Mouse (Mus musculus): ENCODE measurements around the gene Jdp2. TPM values are rescaled to one million over a fixed set of nuclear protein-coding genes. Genes with fewer than 3 reads are reported as not detected.

Jdp2 gene
- polyA plus RNA-seq, 1 experiment from 2014 or later, result 0.56 TPM

DNA sequence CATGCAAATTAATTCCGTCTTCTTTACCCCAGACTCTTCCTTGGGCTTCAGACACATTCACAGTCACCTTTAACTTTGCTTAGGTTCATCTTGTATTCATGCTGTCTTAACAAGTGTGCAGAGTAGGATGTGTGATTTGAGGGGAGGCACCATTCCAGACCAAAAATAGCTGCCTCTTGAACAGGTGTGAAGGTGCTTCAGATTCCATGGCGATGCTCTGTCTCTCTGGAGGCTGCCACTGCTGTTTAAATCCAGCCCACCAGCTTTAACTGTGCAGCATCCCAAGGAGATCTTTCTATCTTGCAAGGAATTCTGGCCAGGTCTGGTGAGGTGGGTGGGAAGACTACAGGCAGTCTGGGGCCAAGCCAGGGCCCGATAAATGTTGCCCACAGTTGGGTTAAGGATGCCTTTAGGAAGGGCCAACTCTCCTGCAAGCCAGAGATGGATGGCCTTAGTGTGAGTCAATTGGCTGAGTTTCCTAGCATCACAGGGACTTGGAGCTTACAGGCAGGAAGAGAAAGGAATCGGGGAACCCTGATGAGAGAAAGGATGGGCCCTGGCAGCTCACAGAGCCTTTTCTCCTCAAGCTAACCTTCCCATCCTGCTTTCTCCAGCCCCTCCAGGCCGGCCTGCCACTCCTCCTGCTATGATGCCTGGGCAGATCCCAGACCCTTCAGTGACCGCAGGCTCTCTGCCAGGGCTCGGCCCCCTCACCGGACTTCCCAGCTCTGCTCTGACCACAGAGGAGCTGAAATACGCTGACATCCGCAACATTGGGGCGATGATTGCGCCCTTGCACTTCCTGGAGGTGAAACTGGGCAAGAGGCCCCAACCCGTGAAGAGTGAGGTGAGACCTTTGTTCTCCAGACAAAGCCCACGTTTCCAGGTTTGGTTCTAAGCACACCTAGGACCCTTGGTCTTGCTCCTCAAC lies 9.0 kb downstream of the Jdp2 start:
- WGBS, result 79% methylated on average over 14 of the region's 14 CpGs
- Histone ChIP-seq H3K4me3 (ENCODE audit: low read length) (no peak overlapping the region), H3K4me2 (ENCODE audit: low read length) (no peak overlapping the region), H3K36me3 (ENCODE audit: control insufficient read depth, insufficient read depth, low read length) (no peaks in the 10 kb centered on the region; the same call in 1 of the 2 replicates), H3K9ac (ENCODE audit: low read depth, low read length) (no peak overlapping the region), H3K27ac (ENCODE audit: low read depth, low read length) (no peak overlapping the region), H3K27me3 (replicated peaks; ENCODE audit: control insufficient read depth, insufficient read depth, low read length) (no peaks in the 10 kb centered on the region), H3K9me3 (ENCODE audit: control insufficient read depth, low read length) (no peaks in the 10 kb centered on the region), H3K4me1 (ENCODE audit: control insufficient read depth, insufficient read depth, low read depth, low read length) (peaks cover 8% of the 10 kb centered on the region)
- no peak for ATAC-seq

DNA sequence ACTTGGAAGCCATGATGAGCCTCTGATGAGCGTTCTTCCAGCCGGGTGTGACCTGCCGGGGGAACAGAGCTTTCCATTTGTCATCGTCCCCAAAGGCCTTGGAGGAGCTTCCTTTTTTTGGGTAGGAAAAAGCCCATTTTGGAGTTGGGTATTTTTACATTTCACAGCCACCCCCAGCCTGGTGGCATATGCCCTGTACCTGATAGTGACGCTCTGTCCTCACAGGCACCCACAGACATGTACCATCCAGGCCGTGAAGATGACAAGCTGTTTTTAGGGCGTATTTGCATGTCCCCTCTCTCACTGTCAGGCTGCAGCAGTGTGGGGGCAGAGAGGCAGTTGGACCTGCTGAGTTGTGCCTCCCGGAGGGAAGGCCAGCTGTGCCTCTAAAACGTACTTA lies 11.3 kb downstream of the Jdp2 start:
- 89% methylated on average over 9 of the region's 9 CpGs for WGBS

DNA sequence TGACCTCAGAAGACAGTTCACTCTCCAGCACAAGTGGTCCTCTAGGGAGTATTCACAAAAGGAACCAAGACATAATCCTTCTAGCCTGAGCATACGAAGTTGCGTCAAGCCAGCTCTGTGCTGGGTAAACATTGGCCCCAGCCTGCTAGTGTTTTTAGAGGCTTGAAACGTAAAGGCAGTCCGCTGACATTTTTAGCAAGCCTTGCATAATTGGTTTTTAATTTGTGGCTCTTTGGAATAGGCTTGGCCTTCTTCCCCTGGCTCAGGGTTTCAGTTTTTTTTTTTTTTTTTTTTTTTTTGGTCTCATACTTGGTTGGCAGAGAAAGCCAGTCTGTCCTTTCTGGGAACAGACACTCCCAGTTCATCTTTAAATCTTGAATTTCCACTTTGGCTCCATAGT lies 15.3 kb downstream of the Jdp2 start:
- Histone ChIP-seq H3K9ac (ENCODE audit: low read depth, low read length) (no peak overlapping the region), H3K9me3 (ENCODE audit: control insufficient read depth, low read length) (no peaks in the 10 kb centered on the region), H3K4me2 (ENCODE audit: low read length) (no peak overlapping the region), H3K27me3 (replicated peaks; ENCODE audit: control insufficient read depth, insufficient read depth, low read length) (no peaks in the 10 kb centered on the region), H3K4me3 (ENCODE audit: low read length) (no peak overlapping the region), H3K27ac (ENCODE audit: low read depth, low read length) (no peak overlapping the region), H3K4me1 (ENCODE audit: control insufficient read depth, insufficient read depth, low read depth, low read length) (peaks cover 5% of the 10 kb centered on the region; the same call in 1 of the 2 replicates), H3K36me3 (ENCODE audit: control insufficient read depth, insufficient read depth, low read length) (no peaks in the 10 kb centered on the region)
- WGBS, result 52% methylated on average over 4 of the region's 4 CpGs
- ATAC-seq, result no peak

More for the DNA sequence above, 11.3 kb downstream of the Jdp2 start:
- H3K36me3 ChIP-seq (ENCODE audit: control insufficient read depth, insufficient read depth, low read length), result no peaks in the 10 kb centered on the region; the same call in 1 of the 2 replicates
- no peak for ATAC-seq
- H3K4me3 ChIP-seq (ENCODE audit: low read length), result no peak overlapping the region
- H3K27ac ChIP-seq (ENCODE audit: low read depth, low read length), result no peak overlapping the region
- no peaks in the 10 kb centered on the region for H3K4me1 ChIP-seq (ENCODE audit: control insufficient read depth, insufficient read depth, low read depth, low read length)
- H3K27me3 ChIP-seq (replicated peaks; ENCODE audit: control insufficient read depth, insufficient read depth, low read length), result no peaks in the 10 kb centered on the region
- H3K9ac ChIP-seq (ENCODE audit: low read depth, low read length), result no peak overlapping the region
- H3K9me3 ChIP-seq (ENCODE audit: control insufficient read depth, low read length), result no peaks in the 10 kb centered on the region
- H3K4me2 ChIP-seq (ENCODE audit: low read length), result no peak overlapping the region

DNA sequence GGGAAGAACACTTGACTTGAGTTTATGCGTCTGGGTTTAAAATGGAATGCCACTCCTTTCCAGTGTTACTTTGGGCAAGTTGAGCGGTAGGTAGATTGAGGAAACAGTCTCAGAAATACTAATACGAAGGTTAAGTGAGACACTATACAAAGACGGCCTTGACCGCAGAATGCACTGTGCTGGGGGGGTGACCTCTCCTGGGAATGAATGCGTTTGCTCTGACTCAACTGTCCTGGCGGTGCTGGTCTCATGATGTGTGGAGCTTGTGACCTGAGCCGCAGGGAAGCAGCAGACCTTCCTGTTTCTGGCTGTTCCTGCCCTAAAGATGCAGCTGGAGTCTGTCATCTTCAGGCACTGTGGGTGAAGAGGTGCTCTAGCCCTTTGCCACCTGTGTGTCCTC lies 16.7 kb downstream of the Jdp2 start:
- H3K9ac ChIP-seq (ENCODE audit: low read depth, low read length), result no peak overlapping the region
- 88% methylated on average over 8 of the region's 8 CpGs for WGBS
- peaks cover 9% of the 10 kb centered on the region; the same call in 1 of the 2 replicates for H3K4me1 ChIP-seq (ENCODE audit: control insufficient read depth, insufficient read depth, low read depth, low read length)
- ATAC-seq, result no peak
- H3K9me3 ChIP-seq (ENCODE audit: control insufficient read depth, low read length), result no peaks in the 10 kb centered on the region
- H3K27me3 ChIP-seq (replicated peaks; ENCODE audit: control insufficient read depth, insufficient read depth, low read length), result no peaks in the 10 kb centered on the region
- H3K4me3 ChIP-seq (ENCODE audit: low read length), result no peak overlapping the region
- no peak overlapping the region for H3K4me2 ChIP-seq (ENCODE audit: low read length)
- no peak overlapping the region for H3K27ac ChIP-seq (ENCODE audit: low read depth, low read length)
- no peaks in the 10 kb centered on the region for H3K36me3 ChIP-seq (ENCODE audit: control insufficient read depth, insufficient read depth, low read length)

DNA sequence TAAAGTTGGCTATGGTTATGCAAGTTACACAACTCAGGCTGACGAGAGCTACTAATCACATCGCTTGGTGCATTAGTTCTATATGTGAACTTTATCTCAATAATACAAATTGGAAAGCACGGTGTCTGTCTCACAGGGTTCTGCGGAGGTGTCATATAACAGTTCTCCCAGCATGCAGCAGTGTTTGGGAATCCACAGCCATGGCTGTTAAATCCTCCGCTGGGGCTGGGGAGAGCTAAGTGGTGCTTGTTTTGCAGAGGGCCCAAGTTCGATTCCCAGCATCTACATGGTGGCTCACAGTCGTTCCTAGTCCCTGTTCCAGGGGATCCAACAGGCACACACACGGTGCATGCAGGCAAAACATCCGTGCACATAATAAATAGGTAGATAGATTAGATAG lies 19.1 kb downstream of the Jdp2 start:
- no peak overlapping the region for H3K9ac ChIP-seq (ENCODE audit: low read depth, low read length)
- H3K36me3 ChIP-seq (ENCODE audit: control insufficient read depth, insufficient read depth, low read length), result no peaks in the 10 kb centered on the region
- peaks cover 22% of the 10 kb centered on the region for H3K4me1 ChIP-seq (ENCODE audit: control insufficient read depth, insufficient read depth, low read depth, low read length)
- no peak overlapping the region for H3K27ac ChIP-seq (ENCODE audit: low read depth, low read length)
- no peaks in the 10 kb centered on the region for H3K9me3 ChIP-seq (ENCODE audit: control insufficient read depth, low read length)
- no peak overlapping the region for H3K4me2 ChIP-seq (ENCODE audit: low read length)
- H3K27me3 ChIP-seq (replicated peaks; ENCODE audit: control insufficient read depth, insufficient read depth, low read length), result no peaks in the 10 kb centered on the region
- 84% methylated on average over 9 of the region's 9 CpGs for WGBS
- ATAC-seq, result no peak
- no peak overlapping the region for H3K4me3 ChIP-seq (ENCODE audit: low read length)

DNA sequence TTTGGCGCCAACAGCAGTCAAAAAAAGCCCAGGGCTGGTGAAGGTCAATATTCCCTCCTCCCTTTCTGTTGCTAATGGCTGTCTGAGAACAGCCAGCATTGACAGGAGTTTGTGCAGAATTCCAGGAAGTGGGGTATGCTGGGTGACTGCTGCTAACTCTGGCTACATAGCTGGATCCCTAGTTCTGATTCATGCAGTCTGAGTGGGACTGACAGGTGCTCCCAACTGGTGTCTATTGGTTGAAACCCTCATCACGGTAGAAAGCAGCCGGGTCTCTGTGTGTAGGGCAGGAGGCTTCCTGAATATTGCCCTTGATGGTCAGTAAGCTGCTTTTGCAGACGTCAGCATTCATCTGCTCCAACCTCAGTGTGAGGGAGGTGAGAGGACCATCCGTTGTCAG lies 19.6 kb downstream of the Jdp2 start:
- peaks cover 22% of the 10 kb centered on the region for H3K4me1 ChIP-seq (ENCODE audit: control insufficient read depth, insufficient read depth, low read depth, low read length)
- ATAC-seq, result no peak
- no peak overlapping the region for H3K4me2 ChIP-seq (ENCODE audit: low read length)
- H3K36me3 ChIP-seq (ENCODE audit: control insufficient read depth, insufficient read depth, low read length), result no peaks in the 10 kb centered on the region
- no peaks in the 10 kb centered on the region for H3K9me3 ChIP-seq (ENCODE audit: control insufficient read depth, low read length)
- H3K27me3 ChIP-seq (replicated peaks; ENCODE audit: control insufficient read depth, insufficient read depth, low read length), result no peaks in the 10 kb centered on the region
- H3K27ac ChIP-seq (ENCODE audit: low read depth, low read length), result no peak overlapping the region
- no peak overlapping the region for H3K9ac ChIP-seq (ENCODE audit: low read depth, low read length)
- H3K4me3 ChIP-seq (ENCODE audit: low read length), result no peak overlapping the region
- 65% methylated on average over 5 of the region's 5 CpGs for WGBS

DNA sequence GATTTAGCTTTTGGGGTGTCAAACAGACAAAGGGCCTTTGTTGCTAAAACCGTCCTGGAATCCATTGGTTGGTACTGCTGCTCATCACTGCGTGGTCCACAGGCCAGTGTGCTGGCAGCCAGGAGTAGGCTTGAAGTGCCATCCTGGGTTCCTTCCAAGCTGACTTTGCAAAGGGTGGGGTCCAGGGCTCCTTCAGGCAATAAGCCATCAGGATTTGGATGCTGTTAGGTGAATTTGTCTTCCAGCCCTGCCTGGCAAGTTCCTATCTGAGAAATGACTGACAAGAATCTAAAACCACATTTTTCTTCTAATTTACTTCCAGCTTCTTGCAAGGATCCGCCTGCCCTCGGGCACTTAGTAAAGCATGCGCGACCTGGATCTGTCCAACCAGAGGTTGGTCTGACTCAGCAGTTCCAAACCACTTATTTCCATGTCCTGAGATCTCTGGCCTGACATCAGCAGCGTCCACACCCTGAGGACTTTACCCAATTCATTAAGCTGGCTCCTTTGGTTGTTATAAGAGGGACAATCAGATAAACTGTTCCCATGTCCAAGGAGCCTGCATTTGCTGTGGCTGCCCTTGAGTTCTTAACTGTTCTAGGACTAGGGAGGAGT lies 20.6 kb downstream of the Jdp2 start:
- Histone ChIP-seq H3K4me1 (ENCODE audit: control insufficient read depth, insufficient read depth, low read depth, low read length) (peaks cover 22% of the 10 kb centered on the region), H3K4me2 (ENCODE audit: low read length) (no peak overlapping the region), H3K4me3 (ENCODE audit: low read length) (no peak overlapping the region), H3K9me3 (ENCODE audit: control insufficient read depth, low read length) (no peaks in the 10 kb centered on the region), H3K36me3 (ENCODE audit: control insufficient read depth, insufficient read depth, low read length) (no peaks in the 10 kb centered on the region), H3K9ac (ENCODE audit: low read depth, low read length) (no peak overlapping the region), H3K27me3 (replicated peaks; ENCODE audit: control insufficient read depth, insufficient read depth, low read length) (no peaks in the 10 kb centered on the region), H3K27ac (ENCODE audit: low read depth, low read length) (peak overlapping the region; percentile 13; the same call in 1 of the 2 replicates)
- ATAC-seq, result no peak
- 59% methylated on average over 7 of the region's 7 CpGs for WGBS

DNA sequence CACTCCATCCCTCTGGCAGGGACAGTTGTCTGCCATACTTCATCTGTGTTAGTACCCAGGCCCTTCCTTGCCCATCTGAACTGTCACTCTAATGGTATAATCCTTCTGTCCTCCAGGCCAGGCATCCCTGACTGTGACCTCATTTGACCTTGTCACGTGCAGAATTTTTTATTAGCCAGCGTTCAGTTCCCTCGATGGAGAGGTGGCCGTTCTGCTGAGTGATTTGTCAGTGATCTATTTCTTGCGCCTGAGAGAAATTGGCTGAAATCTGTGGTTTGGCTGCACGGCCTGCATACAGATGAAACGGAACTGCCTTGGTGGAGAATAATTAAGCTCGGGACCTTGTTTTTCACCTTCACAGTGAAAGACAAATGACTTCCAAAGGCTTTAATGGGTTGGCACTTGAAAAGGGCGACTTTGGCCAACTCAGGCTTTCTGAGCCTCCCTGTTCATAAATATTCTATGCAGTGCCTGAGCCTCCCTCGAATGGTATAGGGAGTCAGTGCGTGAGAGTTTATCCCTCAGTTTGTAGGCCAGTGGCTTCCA lies 21.1 kb downstream of the Jdp2 start:
- Histone ChIP-seq H3K9me3 (ENCODE audit: control insufficient read depth, low read length) (no peaks in the 10 kb centered on the region), H3K36me3 (ENCODE audit: control insufficient read depth, insufficient read depth, low read length) (no peaks in the 10 kb centered on the region), H3K4me3 (ENCODE audit: low read length) (no peak overlapping the region), H3K27me3 (replicated peaks; ENCODE audit: control insufficient read depth, insufficient read depth, low read length) (no peaks in the 10 kb centered on the region), H3K4me2 (ENCODE audit: low read length) (no peak overlapping the region), H3K4me1 (ENCODE audit: control insufficient read depth, insufficient read depth, low read depth, low read length) (peaks cover 22% of the 10 kb centered on the region), H3K27ac (ENCODE audit: low read depth, low read length) (peak overlapping the region; percentile 13; the same call in 1 of the 2 replicates), H3K9ac (ENCODE audit: low read depth, low read length) (no peak overlapping the region)
- ATAC-seq, result peak; percentile 67
- WGBS, result 27% methylated on average over 11 of the region's 11 CpGs

DNA sequence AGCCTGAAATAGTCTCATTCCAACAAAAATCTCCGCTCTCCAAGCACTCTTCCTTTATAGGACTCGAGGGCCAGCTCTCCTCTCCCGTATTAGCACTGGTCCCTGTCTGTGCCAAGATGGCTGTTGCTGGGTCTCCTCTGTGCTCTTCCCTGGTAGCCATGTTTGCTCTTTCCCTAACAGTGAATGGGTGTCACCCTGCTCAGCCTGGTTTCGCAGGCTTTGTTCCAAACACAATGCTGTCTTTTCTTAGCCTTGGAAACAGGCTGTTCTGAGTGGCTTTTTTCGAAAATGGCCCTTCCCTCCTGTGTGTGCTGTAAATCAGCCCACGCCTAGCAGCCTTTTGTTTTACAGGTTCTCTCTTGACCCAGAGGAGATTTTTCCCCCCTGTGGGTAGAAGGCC lies 22.2 kb downstream of the Jdp2 start:
- 47% methylated on average over 6 of the region's 6 CpGs for WGBS
- Histone ChIP-seq H3K4me1 (ENCODE audit: control insufficient read depth, insufficient read depth, low read depth, low read length) (peaks cover 22% of the 10 kb centered on the region), H3K36me3 (ENCODE audit: control insufficient read depth, insufficient read depth, low read length) (no peaks in the 10 kb centered on the region), H3K9ac (ENCODE audit: low read depth, low read length) (no peak overlapping the region), H3K27ac (ENCODE audit: low read depth, low read length) (peak overlapping the region; percentile 47), H3K9me3 (ENCODE audit: control insufficient read depth, low read length) (no peaks in the 10 kb centered on the region), H3K4me3 (ENCODE audit: low read length) (no peak overlapping the region), H3K4me2 (ENCODE audit: low read length) (no peak overlapping the region), H3K27me3 (replicated peaks; ENCODE audit: control insufficient read depth, insufficient read depth, low read length) (no peaks in the 10 kb centered on the region)
- ATAC-seq, result no peak
